Mouse (Mus musculus): ENCODE measurements around the gene Sgcd. TPM values are rescaled to one million over a fixed set of nuclear protein-coding genes. Genes with fewer than 3 reads are reported as not detected.

Gene Sgcd
- polyA plus RNA-seq (2016; fragmentation: Nextera tagmentation; extraction: Ambion mirVana): 6.9 and 7.2 TPM in 2 replicates

DNA sequence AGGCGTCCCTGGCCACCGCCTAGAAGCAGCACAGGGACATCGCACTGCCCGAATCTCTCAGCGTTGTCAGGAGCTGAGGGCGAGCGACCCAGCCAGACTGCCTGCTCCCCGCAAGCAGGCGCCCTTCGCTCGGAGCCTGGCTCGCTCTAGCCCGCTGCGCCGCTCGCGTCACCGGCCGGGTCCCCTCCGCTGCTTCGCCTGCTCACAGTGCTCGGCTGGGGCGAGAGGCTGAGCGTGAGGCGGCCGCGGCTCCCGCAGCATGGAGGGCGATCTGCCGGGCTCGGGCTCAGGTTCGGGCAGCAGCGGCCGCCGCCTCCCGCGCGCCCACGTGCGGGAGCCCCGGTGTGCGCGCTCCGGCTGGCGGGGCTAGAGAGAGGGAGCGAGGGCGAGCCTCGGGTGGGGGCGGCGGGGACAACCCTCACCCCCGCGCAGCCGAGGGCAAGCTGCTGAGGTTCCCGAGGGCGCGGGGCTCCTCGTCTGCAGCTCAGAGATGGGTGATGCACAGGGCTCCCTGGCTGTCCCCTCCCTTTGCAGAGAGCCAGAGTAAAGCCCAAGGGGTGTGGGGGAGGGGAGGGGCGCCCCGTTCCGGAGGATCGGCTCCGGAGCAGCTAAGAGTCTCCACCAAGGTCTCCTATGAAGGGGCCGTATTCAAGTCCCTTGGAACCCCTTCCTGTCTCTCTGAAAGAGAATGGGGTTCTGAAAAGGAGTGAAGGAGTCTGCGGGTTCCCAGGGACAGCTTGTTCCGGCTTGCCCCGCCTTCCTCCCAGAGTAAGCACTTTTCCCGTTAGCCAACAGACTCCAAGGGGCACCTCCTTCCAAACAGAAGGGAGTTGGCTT is at the start of gene Sgcd:
Gene Sgcd, minus strand, starts transcription at position 273 of the 837 bp plus-strand sequence.
- 0% methylated on average over 53 of the region's 67 CpGs for WGBS
- H3K27me3 ChIP-seq: peaks cover 30% of the 10 kb centered on the region
- peak within 1 kb of the TSS; percentile 72 for H3K4me3 ChIP-seq
- H3K4me2 ChIP-seq (replicated peaks): peak within 1 kb of the TSS; percentile 93
- H3K36me3 ChIP-seq: no peaks in the 10 kb centered on the region
- no peaks in the 10 kb centered on the region for H3K9me3 ChIP-seq (replicated peaks)
- H3K9ac ChIP-seq: peak within 1 kb of the TSS; percentile 76
- peaks cover 9% of the 10 kb centered on the region; the same call in 1 of the 2 replicates for H3K4me1 ChIP-seq
- ATAC-seq (ENCODE audit: low FRiP score): peak; percentile 92
- peak within 1 kb of the TSS; percentile 79 for H3K27ac ChIP-seq

DNA sequence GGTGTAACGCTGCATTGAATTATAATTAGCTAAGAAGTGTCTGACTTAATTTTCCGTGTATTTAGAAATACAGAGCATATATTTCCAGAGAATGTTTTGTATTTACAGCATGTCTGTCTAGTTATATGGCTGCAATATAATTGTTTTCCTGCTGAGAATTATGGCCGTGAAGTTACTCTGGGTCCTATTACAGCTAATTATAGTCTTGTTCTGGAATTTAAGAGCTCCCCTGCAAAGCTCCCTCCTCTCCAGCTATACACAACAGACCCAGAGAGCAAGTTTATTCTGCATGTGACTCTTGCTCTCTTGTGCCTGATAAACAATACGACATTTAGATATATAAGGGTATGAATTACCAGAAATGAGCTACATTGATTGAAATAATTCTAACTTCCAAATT is 49.3 kb upstream of the Sgcd start:
- H3K9ac ChIP-seq: no peak overlapping the region
- no peaks in the 10 kb centered on the region for H3K4me1 ChIP-seq
- no peak overlapping the region for H3K27ac ChIP-seq
- no peaks in the 10 kb centered on the region for H3K9me3 ChIP-seq (replicated peaks)
- H3K36me3 ChIP-seq: no peaks in the 10 kb centered on the region
- ATAC-seq (ENCODE audit: low FRiP score): no peak
- H3K27me3 ChIP-seq: no peaks in the 10 kb centered on the region
- H3K4me2 ChIP-seq (replicated peaks): no peak overlapping the region
- H3K4me3 ChIP-seq: no peak overlapping the region
- WGBS: 69% methylated on average over 4 of the region's 4 CpGs

DNA sequence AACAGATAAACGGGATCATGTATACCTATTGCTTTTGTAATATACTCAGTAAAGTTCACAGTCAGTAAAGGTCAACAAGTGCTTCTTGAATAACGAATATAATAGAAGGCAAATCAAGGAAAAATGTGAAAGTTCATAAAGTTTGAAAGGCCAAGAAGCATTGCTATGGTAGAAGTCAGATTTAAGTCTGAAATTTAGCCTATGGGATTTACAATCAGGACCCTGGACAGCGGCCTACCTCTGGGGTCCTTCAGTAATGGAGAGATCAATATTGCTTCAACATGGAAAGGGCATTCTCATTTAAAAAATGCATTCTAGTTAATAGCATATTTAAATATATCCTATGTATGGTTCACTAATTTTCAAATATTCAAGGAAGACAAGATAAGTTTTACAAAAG is 24.1 kb upstream of the Sgcd start:
- Histone ChIP-seq H3K9ac (no peak overlapping the region), H3K4me1 (no peaks in the 10 kb centered on the region), H3K9me3 (replicated peaks) (no peaks in the 10 kb centered on the region), H3K36me3 (no peaks in the 10 kb centered on the region), H3K4me2 (replicated peaks) (no peak overlapping the region), H3K27me3 (no peaks in the 10 kb centered on the region), H3K4me3 (no peak overlapping the region), H3K27ac (no peak overlapping the region)
- 56% methylated on average over 3 of the region's 3 CpGs for WGBS
- no peak for ATAC-seq (ENCODE audit: low FRiP score)

DNA sequence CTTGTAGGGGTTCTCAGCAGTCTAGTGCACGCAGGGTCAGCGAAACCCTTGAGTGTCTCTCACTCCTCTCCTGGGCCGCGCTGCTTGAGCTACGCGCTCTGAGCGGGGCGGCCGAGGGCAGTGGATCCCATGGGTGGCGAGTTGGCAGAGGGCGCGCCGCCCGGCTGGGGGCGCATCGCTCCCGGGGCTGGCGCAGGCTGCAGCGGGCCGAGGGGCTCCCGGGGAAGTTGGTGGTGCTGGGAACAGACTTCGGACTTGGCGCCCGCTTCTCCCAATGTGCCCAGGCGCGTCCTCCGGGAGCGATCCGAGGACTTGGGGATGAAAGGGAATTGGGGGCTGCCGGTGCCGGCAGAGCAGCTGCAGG is 454 bp downstream of the Sgcd start:
- no peaks in the 10 kb centered on the region for H3K9me3 ChIP-seq (replicated peaks)
- H3K27ac ChIP-seq: peak overlapping the region; percentile 79
- H3K4me2 ChIP-seq (replicated peaks): peak overlapping the region; percentile 93
- WGBS: under 1% methylated on average over 30 of the region's 31 CpGs
- H3K9ac ChIP-seq: peak overlapping the region; percentile 76
- peaks cover 30% of the 10 kb centered on the region for H3K27me3 ChIP-seq
- peak; percentile 86 for ATAC-seq (ENCODE audit: low FRiP score)
- H3K4me3 ChIP-seq: peak overlapping the region; percentile 72
- no peaks in the 10 kb centered on the region for H3K36me3 ChIP-seq
- peaks cover 9% of the 10 kb centered on the region; the same call in 1 of the 2 replicates for H3K4me1 ChIP-seq

DNA sequence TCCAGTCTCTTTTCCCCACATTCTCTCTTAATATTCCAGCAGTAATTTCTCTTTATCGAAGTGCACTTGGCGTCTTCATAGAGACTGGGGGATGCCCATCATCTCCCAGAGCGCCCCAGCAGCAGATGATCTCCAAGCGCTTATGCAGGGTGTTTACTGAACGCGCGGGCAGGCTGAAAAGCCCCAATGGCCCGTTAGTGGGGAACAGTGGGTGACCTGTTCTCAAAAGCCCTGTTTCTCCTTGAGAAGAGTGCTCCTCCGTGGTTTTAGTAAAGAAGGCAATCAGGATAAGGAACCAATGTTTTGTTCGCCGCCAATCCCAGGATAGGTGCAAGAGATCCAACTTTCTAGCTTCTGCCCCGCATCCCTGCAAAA is 889 bp downstream of the Sgcd start:
- 12% methylated on average over 12 of the region's 12 CpGs for WGBS
- Histone ChIP-seq H3K36me3 (no peaks in the 10 kb centered on the region), H3K27me3 (peaks cover 30% of the 10 kb centered on the region), H3K9ac (peak overlapping the region; percentile 76), H3K9me3 (replicated peaks) (no peaks in the 10 kb centered on the region), H3K4me3 (peak overlapping the region; percentile 72), H3K4me1 (peaks cover 9% of the 10 kb centered on the region; the same call in 1 of the 2 replicates), H3K4me2 (replicated peaks) (peak overlapping the region; percentile 93), H3K27ac (no peak overlapping the region)
- ATAC-seq (ENCODE audit: low FRiP score): no peak

DNA sequence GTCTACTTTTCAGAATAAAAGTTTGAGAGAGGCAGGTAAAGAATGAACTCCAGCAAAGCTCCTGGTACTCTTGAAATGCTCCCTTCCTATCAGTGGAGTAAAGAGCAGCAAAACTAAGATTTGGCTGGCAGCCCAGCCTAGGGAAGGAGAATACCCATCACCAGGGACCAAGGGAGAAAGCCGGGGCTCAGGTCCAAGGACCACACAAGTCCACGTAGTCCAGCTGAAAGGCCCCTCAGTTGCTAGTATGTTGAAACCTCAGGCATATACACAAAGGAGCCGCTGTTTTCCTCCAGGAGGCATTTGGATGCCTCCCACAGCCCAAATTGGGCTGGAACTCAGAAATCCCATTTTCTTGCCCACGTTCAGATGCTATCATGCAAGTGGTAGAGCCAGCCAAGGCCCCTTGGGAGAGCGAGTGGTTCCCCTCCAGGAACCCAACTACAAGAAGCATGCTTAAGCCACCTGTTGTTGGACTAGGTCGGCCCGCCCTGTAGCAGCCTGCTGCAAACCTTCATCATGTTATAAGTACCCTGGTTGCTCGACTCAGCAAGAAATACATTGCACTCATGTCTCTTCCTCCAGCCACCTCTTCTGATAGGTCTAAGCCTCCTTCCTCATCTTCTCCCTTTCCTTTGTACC is 1.4 kb downstream of the Sgcd start:
- no peak overlapping the region for H3K9ac ChIP-seq
- 65% methylated on average over 8 of the region's 8 CpGs for WGBS
- no peak for ATAC-seq (ENCODE audit: low FRiP score)

DNA sequence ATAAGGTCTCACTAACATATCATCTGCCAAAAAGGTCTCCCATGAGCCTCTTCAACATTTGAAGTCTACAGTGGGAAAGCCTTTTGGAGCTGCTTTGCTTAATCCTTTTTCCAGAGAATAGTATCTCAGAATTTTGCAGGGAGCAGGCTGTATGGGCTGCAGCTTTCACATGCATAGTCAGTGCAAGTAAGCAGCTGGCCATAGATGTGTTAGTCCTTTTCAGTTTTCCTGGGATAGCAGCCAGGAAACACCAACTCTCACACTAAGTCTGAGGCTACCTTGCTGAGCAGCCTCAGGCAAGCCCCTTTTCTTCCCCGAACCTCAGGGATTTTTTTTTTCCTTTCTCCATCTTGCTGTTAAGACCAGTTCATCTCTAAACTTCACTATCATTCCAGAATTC is 6.6 kb downstream of the Sgcd start:
- H3K27ac ChIP-seq: no peak overlapping the region
- no peaks in the 10 kb centered on the region for H3K4me1 ChIP-seq
- no peak for ATAC-seq (ENCODE audit: low FRiP score)
- no peak overlapping the region for H3K4me2 ChIP-seq (replicated peaks)
- H3K36me3 ChIP-seq: no peaks in the 10 kb centered on the region
- H3K27me3 ChIP-seq: peaks cover 13% of the 10 kb centered on the region
- no peak overlapping the region for H3K9ac ChIP-seq
- WGBS: 67% methylated on average over 1 of the region's 1 CpGs
- no peaks in the 10 kb centered on the region for H3K9me3 ChIP-seq (replicated peaks)
- no peak overlapping the region for H3K4me3 ChIP-seq

More for the DNA sequence above, 1.4 kb downstream of the Sgcd start:
- H3K4me3 ChIP-seq: peak overlapping the region; percentile 72
- H3K4me1 ChIP-seq: peaks cover 9% of the 10 kb centered on the region; the same call in 1 of the 2 replicates
- H3K27me3 ChIP-seq: peaks cover 30% of the 10 kb centered on the region
- no peak overlapping the region for H3K27ac ChIP-seq
- peak overlapping the region; percentile 93 for H3K4me2 ChIP-seq (replicated peaks)
- H3K9me3 ChIP-seq (replicated peaks): no peaks in the 10 kb centered on the region
- no peaks in the 10 kb centered on the region for H3K36me3 ChIP-seq

DNA sequence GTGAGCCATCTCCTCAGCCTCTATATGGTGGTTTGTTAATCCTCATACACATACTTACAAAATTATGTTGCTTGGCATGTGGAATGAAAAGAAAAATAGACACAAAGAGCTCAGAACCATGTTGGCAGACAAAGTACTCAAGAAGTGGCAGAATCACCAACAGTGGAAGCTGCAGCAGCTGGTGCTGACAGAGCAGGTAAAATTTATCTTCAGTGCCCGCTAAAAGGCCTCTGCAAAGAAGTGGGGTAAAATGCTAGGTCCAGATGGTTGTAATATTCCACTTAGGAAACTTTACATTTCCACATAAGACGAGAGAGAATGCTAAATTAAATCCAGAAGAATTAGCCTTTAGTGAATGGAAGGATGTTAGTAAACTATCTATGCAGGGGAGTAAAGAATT is 7.7 kb downstream of the Sgcd start:
- no peaks in the 10 kb centered on the region for H3K4me1 ChIP-seq
- no peak overlapping the region for H3K9ac ChIP-seq
- H3K9me3 ChIP-seq (replicated peaks): no peaks in the 10 kb centered on the region
- no peak overlapping the region for H3K4me2 ChIP-seq (replicated peaks)
- ATAC-seq (ENCODE audit: low FRiP score): no peak
- no peak overlapping the region for H3K4me3 ChIP-seq
- no peak overlapping the region for H3K27ac ChIP-seq
- H3K36me3 ChIP-seq: no peaks in the 10 kb centered on the region
- WGBS: 77% methylated on average over 2 of the region's 2 CpGs
- peaks cover 3% of the 10 kb centered on the region; the same call in 1 of the 2 replicates for H3K27me3 ChIP-seq

DNA sequence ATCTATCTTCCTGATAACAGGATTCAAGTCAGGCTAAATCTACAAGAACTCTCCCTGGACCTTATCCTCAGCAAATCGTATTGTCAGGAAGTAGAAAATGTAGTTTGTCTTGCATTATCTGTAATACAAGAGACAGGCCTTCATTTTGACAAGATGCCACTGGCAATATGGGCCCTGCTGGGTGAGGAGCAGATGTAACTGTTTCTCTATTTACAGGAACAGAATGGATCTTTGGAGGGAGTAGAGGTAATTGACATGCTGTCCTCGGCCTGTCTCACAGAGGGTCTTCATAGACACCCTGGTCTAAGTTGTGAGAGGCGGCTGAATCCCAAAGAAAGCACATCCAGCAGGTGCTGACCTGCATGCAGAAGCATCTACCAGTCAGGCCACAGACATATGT is 35.5 kb downstream of the Sgcd start:
- H3K27me3 ChIP-seq: no peaks in the 10 kb centered on the region
- ATAC-seq (ENCODE audit: low FRiP score): no peak
- no peak overlapping the region for H3K27ac ChIP-seq
- no peak overlapping the region for H3K4me3 ChIP-seq
- H3K4me2 ChIP-seq (replicated peaks): no peak overlapping the region
- H3K4me1 ChIP-seq: no peaks in the 10 kb centered on the region
- H3K36me3 ChIP-seq: no peaks in the 10 kb centered on the region
- H3K9me3 ChIP-seq (replicated peaks): no peaks in the 10 kb centered on the region
- 74% methylated on average over 3 of the region's 3 CpGs for WGBS
- H3K9ac ChIP-seq: no peak overlapping the region

DNA sequence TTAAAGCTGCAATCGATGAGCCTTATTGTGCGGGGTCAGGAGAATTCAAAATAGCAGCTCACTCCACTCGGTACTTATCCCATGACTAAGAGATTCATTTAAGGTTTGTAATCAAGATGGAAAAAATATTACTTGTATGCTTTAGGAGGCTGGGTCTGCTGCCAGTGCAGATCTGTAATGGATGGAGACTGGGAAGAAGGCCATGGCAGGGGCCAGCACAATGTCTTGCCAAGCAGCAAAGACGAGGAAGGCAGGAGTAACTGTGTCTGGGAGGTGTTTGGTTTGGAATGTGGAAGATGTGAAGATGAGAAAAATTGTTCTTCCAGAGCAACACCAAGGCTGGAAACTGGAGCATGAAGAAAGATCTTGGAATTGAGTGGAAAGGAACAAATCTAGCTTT is 36.4 kb downstream of the Sgcd start:
- 87% methylated on average over 4 of the region's 4 CpGs for WGBS
- H3K27ac ChIP-seq: no peak overlapping the region
- H3K9me3 ChIP-seq (replicated peaks): no peaks in the 10 kb centered on the region
- no peak overlapping the region for H3K9ac ChIP-seq
- no peaks in the 10 kb centered on the region for H3K27me3 ChIP-seq
- no peaks in the 10 kb centered on the region for H3K36me3 ChIP-seq
- no peak overlapping the region for H3K4me3 ChIP-seq
- ATAC-seq (ENCODE audit: low FRiP score): no peak
- no peaks in the 10 kb centered on the region for H3K4me1 ChIP-seq
- H3K4me2 ChIP-seq (replicated peaks): no peak overlapping the region

DNA sequence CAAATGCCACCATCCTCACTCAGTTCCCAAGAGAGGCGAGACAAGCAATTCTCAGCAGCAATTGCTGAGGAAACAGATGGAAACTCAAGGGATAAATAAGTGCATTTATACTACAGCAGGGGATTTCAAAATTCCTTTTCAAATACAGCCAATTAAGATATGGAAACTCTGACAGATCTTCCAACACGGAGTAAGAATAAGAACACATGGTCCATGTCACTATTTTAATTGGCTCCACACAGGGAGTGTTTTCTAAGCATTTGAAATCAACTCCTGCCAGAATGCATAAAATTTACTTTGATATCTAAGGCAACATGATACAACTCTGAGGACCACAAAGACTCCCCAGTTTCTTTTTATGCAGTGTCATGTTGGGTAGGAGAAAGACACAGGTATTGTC is 49.0 kb downstream of the Sgcd start:
- Histone ChIP-seq H3K4me1 (no peaks in the 10 kb centered on the region), H3K27ac (no peak overlapping the region), H3K27me3 (no peaks in the 10 kb centered on the region), H3K4me2 (replicated peaks) (no peak overlapping the region), H3K9ac (no peak overlapping the region), H3K4me3 (no peak overlapping the region), H3K36me3 (no peaks in the 10 kb centered on the region), H3K9me3 (replicated peaks) (no peaks in the 10 kb centered on the region)
- no peak for ATAC-seq (ENCODE audit: low FRiP score)
- 81% methylated on average over 2 of the region's 2 CpGs for WGBS

DNA sequence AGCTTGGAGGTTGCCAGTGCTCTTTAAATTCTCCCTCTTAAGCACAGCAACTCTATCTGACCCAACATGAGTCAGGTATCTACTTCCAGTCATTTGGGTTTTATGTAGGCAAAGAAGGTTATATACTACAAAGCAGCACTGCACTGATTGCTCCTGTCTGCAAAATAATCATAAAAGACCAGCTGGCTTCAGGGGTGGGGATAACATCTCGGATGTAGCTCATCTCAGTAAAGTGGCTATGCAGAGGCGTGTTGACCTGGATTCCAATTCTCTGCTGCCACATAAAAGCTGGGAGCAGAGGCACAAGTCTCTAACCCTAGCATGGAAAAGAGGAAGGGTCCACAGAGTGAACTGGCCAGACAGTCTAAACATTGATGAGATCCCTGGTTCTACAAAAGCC is 71.2 kb downstream of the Sgcd start:
- ATAC-seq (ENCODE audit: low FRiP score): no peak
- H3K9me3 ChIP-seq (replicated peaks): no peaks in the 10 kb centered on the region
- H3K4me2 ChIP-seq (replicated peaks): no peak overlapping the region
- no peaks in the 10 kb centered on the region for H3K27me3 ChIP-seq
- 88% methylated on average over 2 of the region's 2 CpGs for WGBS
- no peak overlapping the region for H3K27ac ChIP-seq
- no peak overlapping the region for H3K4me3 ChIP-seq
- no peaks in the 10 kb centered on the region for H3K4me1 ChIP-seq
- no peak overlapping the region for H3K9ac ChIP-seq
- H3K36me3 ChIP-seq: no peaks in the 10 kb centered on the region
